Mouse (Mus musculus) heart, postnatal 0 days (tissue): ENCODE measurements at regions not wholly inside any gene's neighbourhood (a gene's known extent, or its start where the extent isn't known, plus 50 kb on each side); places are given as distances from the start of the nearest gene placed in this dataset.
A peak's percentile ranks its signal among the peaks of the same experiment; 100 is the strongest.
"Not testable (repeated sequence)": the region's sequence is repeated elsewhere in the genome, so short reads cannot be mapped to it uniquely, and the experiment has no call there.

Experiments
- ATAC-seq: fragments of 200-750 bp; cut with Nextera tagmentation; 2 replicates; pipeline ENCODE4 v1.8.0; 2017; ENCODE audit warnings: low read depth, moderate number of reproducible peaks, moderate library complexity; ENCODE audit not compliant: insufficient read depth
- DNase-seq: peaks from one replicate; pipeline ENCODE4 v3.0.0-alpha.2; 2016; ENCODE audit warnings: low spot score
- H3K27ac ChIP-seq: fragments of 300-500 bp; sonication (generic); 2 replicates; pipeline ENCODE4 v1.5.1; 2014; ENCODE audit warnings: low read depth, mild to moderate bottlenecking
- H3K27me3 ChIP-seq: fragments of 300-500 bp; sonication (generic); 2 replicates; pipeline ENCODE4 v1.6.1; 2014; ENCODE audit warnings: low read length, mixed read lengths; ENCODE audit not compliant: control insufficient read depth, insufficient read depth
- H3K36me3 ChIP-seq: fragments of 300-500 bp; sonication (generic); replicated peaks from 2 replicates; pipeline ENCODE4 v1.6.1; 2014; ENCODE audit warnings: low read length, mixed read lengths; ENCODE audit not compliant: control insufficient read depth, insufficient read depth
- H3K4me1 ChIP-seq: fragments of 300-500 bp; sonication (generic); 2 replicates; pipeline ENCODE4 v1.6.1; 2014; ENCODE audit warnings: antibody characterized with exemption; ENCODE audit not compliant: control insufficient read depth, insufficient read depth
- H3K4me2 ChIP-seq: fragments of 300-500 bp; sonication (generic); 2 replicates; pipeline ENCODE4 v1.6.1; 2014; ENCODE audit warnings: low read depth, mild to moderate bottlenecking, low read length, moderate library complexity
- H3K4me3 ChIP-seq: fragments of 300-500 bp; sonication (generic); 2 replicates; pipeline ENCODE4 v1.5.1; 2014; ENCODE audit warnings: low read depth, low read length
- H3K9ac ChIP-seq: fragments of 300-500 bp; sonication (generic); replicated peaks from 2 replicates; pipeline ENCODE4 v1.6.1; 2014; ENCODE audit warnings: low read depth, low read length, mixed read lengths
- H3K9me3 ChIP-seq: fragments of 300-500 bp; sonication (generic); replicated peaks from 2 replicates; pipeline ENCODE4 v1.6.1; 2016; ENCODE audit warnings: low read length; ENCODE audit not compliant: control insufficient read depth
- CTCF ChIP-seq: IDR thresholded peaks from 2 replicates; pipeline ENCODE4 v1.5.1; 2016; ENCODE audit warnings: antibody characterized with exemption, control low read depth, low read depth
- EP300 ChIP-seq: IDR thresholded peaks from 2 replicates; pipeline ENCODE4 v1.6.1; 2016; ENCODE audit warnings: antibody characterized with exemption, low read depth
- WGBS: fragments of 180-500 bp; shearing (Covaris S2); extraction: QIAGEN DNeasy Blood & Tissue Kit; methylation state at CpG from one replicate; pipeline ENCODE4 v1.1.7; 2014; 5-methylcytosine and 5-hydroxymethylcytosine counted together

GRCm38 (mm10) chr10:6418234-6418633, 340.1 kb upstream of the Oprm1 start:
- peak; percentile 92 for ATAC-seq
- not testable (repeated sequence) for H3K27me3 ChIP-seq, H3K4me1 ChIP-seq, H3K36me3 ChIP-seq, H3K9me3 ChIP-seq, H3K9ac ChIP-seq, H3K4me2 ChIP-seq, H3K4me3 ChIP-seq
- H3K27ac ChIP-seq: peak overlapping the region; percentile 60
- peak; percentile 35; the same call in 1 of the 2 replicates for TF ChIP-seq EP300
- peak; percentile 23 for DNase-seq

- H3K4me3 ChIP-seq: no peak overlapping the region
- WGBS: 74% methylated on average over 3 of the region's 3 CpGs
- ATAC-seq (no peak), DNase-seq (no peak)
- H3K9ac ChIP-seq: no peak overlapping the region
- no peak overlapping the region for H3K4me2 ChIP-seq
- no peaks in the 10 kb centered on the region for H3K4me1 ChIP-seq
- no peaks in the 10 kb centered on the region for H3K9me3 ChIP-seq
- no peaks in the 10 kb centered on the region for H3K27me3 ChIP-seq
- no peak overlapping the region for H3K27ac ChIP-seq
- no peaks in the 10 kb centered on the region for H3K36me3 ChIP-seq
- TF ChIP-seq EP300 (no peak), CTCF (no peak)
Observed at GRCm38 (mm10) chr10:6465824-6466223, 292.5 kb upstream of the Oprm1 start.

- Histone ChIP-seq H3K36me3 (no peaks in the 10 kb centered on the region), H3K4me2 (no peak overlapping the region), H3K9me3 (no peaks in the 10 kb centered on the region), H3K4me3 (no peak overlapping the region), H3K9ac (no peak overlapping the region), H3K4me1 (no peaks in the 10 kb centered on the region), H3K27ac (no peak overlapping the region), H3K27me3 (no peaks in the 10 kb centered on the region)
- WGBS: 73% methylated on average over 1 of the region's 1 CpGs
- TF ChIP-seq EP300 (no peak), CTCF (no peak)
- no peak for ATAC-seq
- no peak for DNase-seq
Observed at GRCm38 (mm10) chr10:6480350-6480749, 278.0 kb upstream of the Oprm1 start.

- no peak for DNase-seq
- H3K27me3 ChIP-seq: no peaks in the 10 kb centered on the region
- no peak for ATAC-seq
- no peak overlapping the region for H3K4me2 ChIP-seq
- H3K9me3 ChIP-seq: no peaks in the 10 kb centered on the region
- no peaks in the 10 kb centered on the region for H3K36me3 ChIP-seq
- no peak overlapping the region for H3K9ac ChIP-seq
- H3K27ac ChIP-seq: no peak overlapping the region
- no peak overlapping the region for H3K4me3 ChIP-seq
- no peaks in the 10 kb centered on the region for H3K4me1 ChIP-seq
- TF ChIP-seq EP300 (no peak), CTCF (no peak)
- WGBS: 57% methylated on average over 1 of the region's 1 CpGs
Observed at GRCm38 (mm10) chr10:6488605-6489004, 269.7 kb upstream of the Oprm1 start.

GRCm38 (mm10) chr10:6492694-6493093, 265.6 kb upstream of the Oprm1 start:
- Histone ChIP-seq H3K4me2 (no peak overlapping the region), H3K36me3 (no peaks in the 10 kb centered on the region), H3K27me3 (no peaks in the 10 kb centered on the region), H3K4me1 (no peaks in the 10 kb centered on the region), H3K9ac (no peak overlapping the region), H3K27ac (no peak overlapping the region), H3K4me3 (no peak overlapping the region), H3K9me3 (no peaks in the 10 kb centered on the region)
- DNase-seq (no peak), ATAC-seq (no peak)
- WGBS: 87% methylated on average over 4 of the region's 4 CpGs
- TF ChIP-seq EP300 (no peak), CTCF (no peak)

GRCm38 (mm10) chr10:6495081-6495480, 263.2 kb upstream of the Oprm1 start:
- H3K9ac ChIP-seq: no peak overlapping the region
- H3K36me3 ChIP-seq: no peaks in the 10 kb centered on the region

More at GRCm38 (mm10) chr10:6495081-6495480, 263.2 kb upstream of the Oprm1 start:
- 81% methylated on average over 3 of the region's 3 CpGs for WGBS
- TF ChIP-seq EP300: no peak
- no peak for TF ChIP-seq CTCF
- H3K4me1 ChIP-seq: no peaks in the 10 kb centered on the region
- ATAC-seq (no peak), DNase-seq (no peak)
- no peak overlapping the region for H3K27ac ChIP-seq
- H3K9me3 ChIP-seq: no peaks in the 10 kb centered on the region
- no peak overlapping the region for H3K4me2 ChIP-seq
- H3K4me3 ChIP-seq: no peak overlapping the region
- no peaks in the 10 kb centered on the region for H3K27me3 ChIP-seq
